Mouse (Mus musculus) left cerebral cortex, adult 11 months (tissue): Measurements from ENCODE around the gene Crybg1.
"Not testable (repeated sequence)": the region's sequence is repeated elsewhere in the genome, so short reads cannot be mapped to it uniquely, and the experiment has no call there.

Experiments
- DNase-seq: peaks from one replicate; pipeline ENCODE4 v3.0.0; 2022; ENCODE audit warnings: low spot score

Crybg1 gene

GRCm38 (mm10) chr10:44005677-44006641 lies 142.7 kb downstream of the Crybg1 start:
- no peak for DNase-seq

DNA sequence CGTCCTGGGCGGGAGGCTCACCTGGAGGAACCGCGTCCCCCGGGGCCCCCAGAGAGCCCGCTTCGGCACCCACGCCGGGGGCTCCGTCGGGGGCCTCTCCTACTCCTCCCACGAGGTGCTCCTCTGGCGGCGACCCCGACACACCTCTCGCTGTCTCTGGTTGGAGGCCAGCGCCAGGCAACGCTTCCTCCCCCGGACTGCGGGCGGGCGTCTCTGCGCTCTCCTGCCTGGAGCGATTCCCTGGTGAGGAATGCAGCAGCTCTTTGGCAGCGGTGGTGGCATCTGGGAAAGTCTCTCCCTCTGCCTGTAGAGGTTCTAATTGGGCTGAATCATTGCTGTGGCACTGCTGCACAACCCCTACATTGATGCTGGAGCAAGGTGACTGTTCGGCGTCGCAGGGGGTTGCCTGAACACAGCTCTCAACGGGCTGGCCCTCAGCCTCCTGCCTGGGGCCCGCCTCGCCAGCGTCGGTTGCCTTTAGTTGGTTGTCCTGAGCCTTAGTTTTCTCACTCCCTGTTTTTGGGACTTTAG lies 144.4 kb downstream of the Crybg1 start:
- no peak for DNase-seq

DNA sequence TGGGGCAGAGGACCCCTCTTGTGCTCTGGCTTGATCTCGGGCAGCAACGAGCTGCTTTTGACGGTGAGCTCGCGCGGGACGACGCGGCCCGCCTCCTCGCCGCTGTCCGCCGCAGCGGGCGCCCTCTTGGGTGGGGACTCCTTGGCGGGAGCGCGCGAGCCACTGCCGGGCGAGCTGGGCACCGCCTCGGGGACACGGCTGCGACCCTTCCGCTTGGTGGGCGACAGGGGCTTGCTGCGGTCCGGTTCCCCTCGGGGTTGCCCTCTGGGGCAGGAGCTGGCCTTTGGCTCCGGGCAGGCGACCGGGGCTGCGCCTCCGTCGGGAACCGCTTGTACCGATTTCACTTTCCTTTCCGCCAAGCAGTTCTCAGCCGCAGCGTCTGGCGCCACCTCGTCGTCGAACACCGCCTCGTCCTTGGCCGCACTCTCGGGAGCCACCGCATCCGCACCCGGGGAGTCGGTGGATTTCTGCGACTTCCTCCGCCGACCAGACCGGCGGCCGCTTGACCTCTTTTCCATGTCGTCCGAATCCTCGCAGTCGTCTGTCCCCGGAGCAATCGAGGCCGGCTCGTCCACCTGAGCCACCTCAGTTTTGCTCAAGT lies 145.0 kb downstream of the Crybg1 start:
- DNase-seq: no peak

- DNase-seq: no peak
These were observed 145.6 kb downstream of the Crybg1 start for GRCm38 (mm10) chr10:44002995-44003524.

DNA sequence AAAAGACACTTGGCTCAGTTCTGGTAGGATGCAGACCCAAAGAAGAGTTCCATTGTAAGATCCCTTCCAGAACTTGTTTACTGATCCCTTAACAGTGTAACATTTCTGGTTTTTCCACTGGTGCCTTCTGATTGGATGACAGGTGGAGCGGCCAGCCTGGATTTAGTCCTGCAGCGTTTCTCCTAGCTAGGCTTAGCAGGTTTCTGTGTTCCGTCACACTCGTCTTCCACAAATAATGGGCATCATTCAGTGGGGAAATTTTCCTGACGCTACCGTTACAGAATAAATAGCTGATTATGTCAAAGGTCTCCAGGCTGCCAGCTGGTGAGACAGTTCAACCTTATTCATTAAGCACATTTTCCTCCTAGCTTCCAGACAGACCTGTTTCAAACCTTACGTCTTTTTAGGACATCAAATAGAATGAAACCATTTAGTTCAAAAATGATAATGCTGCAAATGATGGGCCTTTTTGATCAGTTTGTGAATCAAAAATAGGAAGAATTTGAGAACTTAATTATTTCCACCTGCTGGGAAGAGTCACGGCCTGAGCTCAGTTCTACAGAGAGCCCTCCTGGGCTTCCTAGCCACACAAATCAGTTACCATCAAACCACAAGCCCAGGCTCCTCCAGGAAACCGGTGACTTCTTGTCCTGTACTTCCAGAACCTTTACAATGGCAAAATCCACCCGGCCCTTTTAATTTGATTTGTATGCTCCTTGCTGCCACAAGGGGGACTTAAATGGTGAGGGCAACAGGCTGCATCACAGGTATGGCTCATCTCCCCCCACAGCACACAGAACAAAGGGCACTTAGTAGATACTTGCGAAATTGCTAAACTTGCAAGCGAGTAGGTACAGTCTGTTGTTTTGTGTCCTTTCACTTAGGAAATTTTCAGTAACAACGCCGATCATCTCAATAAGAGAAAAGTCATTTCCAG lies 146.4 kb downstream of the Crybg1 start:
- DNase-seq: no peak

DNA sequence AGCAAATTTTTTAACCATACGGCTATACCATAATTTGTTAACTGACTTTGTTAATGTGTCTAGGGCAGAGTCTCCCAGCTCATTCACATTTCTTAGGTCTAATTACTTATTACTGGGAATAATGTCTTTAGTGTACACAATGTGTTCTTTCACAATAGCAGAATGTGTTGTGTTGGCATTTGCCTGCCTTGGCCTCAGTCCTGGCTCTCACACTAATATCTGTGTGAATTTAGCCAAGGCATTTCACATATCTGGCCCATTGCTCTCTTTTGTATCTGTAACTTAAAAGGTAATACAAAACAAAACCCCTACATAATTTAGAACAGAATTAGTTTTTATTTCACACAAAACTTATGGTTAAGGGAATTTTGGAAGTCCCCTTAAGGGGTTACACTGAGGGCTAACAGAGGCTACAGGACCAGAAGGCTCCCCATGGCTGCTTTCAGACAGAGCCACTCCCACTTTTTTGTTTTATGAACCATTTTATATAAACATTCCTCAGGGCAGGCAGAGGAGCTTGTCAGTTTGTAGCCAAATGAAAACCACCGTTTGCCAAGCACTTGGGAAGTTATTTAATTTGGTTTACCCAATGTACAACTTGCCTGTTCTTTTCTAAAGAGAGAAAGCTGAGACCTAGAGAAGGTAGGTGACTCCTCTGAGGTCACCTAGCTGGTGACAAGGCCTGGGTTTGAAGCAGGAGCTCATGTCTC lies 148.3 kb downstream of the Crybg1 start:
- DNase-seq: no peak

DNA sequence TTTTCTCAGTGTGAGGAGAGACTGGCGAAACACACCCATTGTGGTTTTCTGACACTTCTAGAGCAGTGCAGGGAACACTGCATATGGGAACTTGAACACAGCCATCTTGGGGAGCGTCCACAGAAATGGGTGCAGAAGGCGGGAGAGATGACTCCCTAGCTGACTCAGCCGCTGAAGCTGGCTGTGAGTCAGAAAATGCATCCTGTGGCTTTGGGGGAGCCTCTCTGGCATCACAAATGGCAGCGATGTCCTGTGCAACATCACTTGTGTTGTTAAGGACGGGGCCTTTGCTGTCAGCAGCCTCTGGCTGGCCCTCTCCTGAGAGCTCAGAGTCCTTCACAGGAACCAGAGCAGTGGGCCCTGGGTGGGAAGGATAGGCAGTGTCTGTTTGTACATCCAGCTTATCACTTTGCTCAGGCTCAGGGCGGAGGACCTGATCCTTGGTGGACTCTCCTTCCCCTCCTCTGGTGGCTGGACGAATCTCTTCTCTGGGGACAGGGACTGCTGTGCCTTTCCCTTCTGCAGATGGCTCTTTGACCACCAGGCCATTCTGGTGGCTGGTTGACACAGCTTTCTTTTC lies 150.1 kb downstream of the Crybg1 start:
- DNase-seq: no peak

- no peak for DNase-seq
These were observed 150.6 kb downstream of the Crybg1 start for GRCm38 (mm10) chr10:43998023-43998422.

GRCm38 (mm10) chr10:43997276-43997675 lies 151.4 kb downstream of the Crybg1 start:
- DNase-seq: no peak

DNA sequence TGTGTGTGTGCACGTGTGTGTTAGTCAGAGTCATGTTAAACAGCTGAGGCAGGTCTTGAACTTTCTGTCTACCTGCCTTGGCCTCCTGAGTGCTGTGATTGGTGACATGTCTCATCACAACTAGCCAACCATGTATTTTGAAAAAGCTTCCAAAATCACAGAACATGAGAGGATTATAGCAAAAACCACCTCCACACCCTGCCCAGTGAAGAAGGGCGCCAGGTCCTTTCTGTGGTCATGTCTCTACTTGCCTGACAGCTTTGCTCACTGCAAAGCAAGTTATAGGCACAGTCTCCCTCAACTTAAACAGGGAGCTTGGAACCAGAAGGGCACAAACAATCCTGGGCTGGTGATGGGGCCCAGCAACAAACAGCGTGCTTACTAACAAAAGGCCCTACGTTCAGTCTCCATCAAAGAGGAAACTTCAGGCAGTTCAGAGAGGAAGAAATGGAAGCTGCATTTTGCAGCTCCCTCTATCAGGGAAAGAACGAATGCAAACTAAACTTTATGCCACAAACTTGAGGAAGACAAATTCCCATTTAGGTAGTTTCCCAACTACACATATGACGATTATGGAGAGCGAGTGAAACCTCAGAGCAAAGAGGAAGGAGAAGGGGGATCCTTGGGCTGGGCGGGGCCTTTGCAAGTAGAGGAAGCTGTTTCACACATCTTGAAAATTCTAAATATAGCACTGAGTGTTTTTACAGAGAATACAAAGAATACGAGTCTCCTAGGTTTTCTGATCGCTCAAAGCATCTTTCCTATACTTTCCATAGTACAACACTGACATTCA lies 152.6 kb downstream of the Crybg1 start:
- DNase-seq: no peak

DNA sequence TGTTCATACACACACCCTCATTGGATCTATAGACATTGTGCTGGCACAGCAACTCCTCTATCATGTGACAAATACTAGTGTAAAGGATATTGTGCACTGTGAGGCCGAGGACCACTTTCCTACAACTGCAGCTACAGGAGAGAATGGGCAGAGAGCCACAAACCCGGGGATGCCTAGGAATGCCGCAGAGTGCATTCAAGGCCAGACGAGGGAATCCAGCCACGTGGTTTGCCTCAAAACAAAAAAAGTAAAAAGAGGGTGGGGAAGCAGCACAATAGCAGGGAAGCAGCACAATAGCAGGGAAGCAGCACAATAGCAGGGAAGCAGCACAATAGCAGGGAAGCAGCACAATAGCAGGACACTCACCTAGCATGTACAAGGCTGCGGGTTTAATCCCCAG lies 155.5 kb downstream of the Crybg1 start:
- DNase-seq: no peak

GRCm38 (mm10) chr10:43992506-43992905 lies 156.1 kb downstream of the Crybg1 start:
- DNase-seq: no peak

- no peak for DNase-seq
These were observed 157.4 kb downstream of the Crybg1 start for GRCm38 (mm10) chr10:43991268-43991667.

GRCm38 (mm10) chr10:43983866-43984265 lies 164.8 kb downstream of the Crybg1 start:
- no peak for DNase-seq

- DNase-seq: no peak
These were observed 165.4 kb downstream of the Crybg1 start for GRCm38 (mm10) chr10:43983241-43983640.

GRCm38 (mm10) chr10:43982470-43982869 lies 166.2 kb downstream of the Crybg1 start:
- DNase-seq: no peak

DNA sequence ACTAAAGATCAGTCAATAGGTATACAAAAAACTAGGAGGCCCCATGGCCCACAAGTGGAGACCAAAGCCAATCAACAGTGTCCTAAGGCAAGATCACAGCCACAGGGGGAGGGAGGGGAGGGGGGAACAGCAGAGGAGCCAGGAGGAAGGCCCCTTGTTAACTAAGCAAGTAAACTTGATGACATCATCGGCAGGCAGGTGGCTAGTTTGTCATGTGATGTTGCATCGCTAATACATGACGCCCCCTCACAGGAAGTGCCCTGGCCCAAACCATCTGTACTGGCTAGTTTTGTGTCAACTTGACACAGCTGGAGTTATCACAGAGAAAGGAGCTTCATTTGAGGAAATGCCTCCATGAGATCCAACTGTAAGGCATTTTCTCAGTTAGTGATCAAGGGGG lies 167.9 kb downstream of the Crybg1 start:
- not testable (repeated sequence) for DNase-seq

DNA sequence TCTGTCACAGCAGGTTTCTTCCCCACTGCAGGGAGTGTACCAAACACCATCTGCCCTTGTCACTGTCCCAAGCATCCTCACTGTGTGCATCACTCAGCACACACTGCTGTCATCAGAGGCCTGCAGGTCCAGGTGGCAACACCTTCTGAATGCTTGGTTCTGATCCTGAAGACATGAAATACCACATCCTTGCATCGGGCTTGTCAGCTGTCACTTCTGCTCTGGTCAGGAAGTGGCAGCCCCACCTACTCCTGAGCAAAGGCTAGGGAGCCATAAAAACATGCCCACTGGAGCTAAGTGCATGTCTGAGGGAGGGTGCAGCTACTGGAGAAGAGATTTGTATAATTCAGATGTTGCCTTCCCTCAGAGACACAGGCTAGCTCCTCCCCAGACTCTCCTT lies 168.6 kb downstream of the Crybg1 start:
- no peak for DNase-seq

DNA sequence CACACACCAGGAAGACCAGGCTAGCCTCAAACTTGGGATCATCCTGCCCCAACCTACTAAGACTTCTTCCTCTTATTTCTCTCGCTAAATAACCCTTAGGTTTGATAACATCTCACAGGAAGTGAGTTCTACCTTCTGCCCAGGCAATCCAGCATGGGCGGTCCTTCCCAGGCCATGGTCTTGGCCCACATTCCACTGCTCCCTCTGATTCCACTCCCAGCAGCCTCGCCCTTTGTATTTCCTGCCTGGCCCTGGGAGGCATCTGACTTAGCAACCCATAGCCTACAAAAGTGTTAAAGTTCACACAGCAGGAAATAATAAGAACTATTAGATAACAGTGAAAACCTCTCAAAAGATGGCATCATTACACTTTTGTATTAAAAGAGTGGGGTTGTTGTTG lies 171.3 kb downstream of the Crybg1 start:
- no peak for DNase-seq

- no peak for DNase-seq
These were observed 175.4 kb downstream of the Crybg1 start for GRCm38 (mm10) chr10:43973244-43973643.
